Mouse (Mus musculus) spleen, adult 2 months (tissue): ENCODE measurements around the gene Cacna1c.

Source experiments
- CTCF ChIP-seq: fragments of 200-500 bp; IDR thresholded peaks from 2 replicates; pipeline ENCODE4 v1.5.1; 2011; ENCODE audit warnings: mild to moderate bottlenecking, inconsistent platforms; ENCODE audit not compliant: insufficient read depth, insufficient read length, insufficient replicate concordance; ENCODE audit errors: extremely low read depth
- POLR2A ChIP-seq: fragments of 200-500 bp; IDR thresholded peaks from 2 replicates; pipeline ENCODE4 v1.6.1; 2011; ENCODE audit warnings: low read depth, low read length, inconsistent platforms

- TF ChIP-seq CTCF (no peak), POLR2A (no peak)
These were observed 501.6 kb downstream of the Cacna1c start for GRCm38 (mm10) chr6:118694626-118695025.
